Mouse (Mus musculus) MEL (cell line): ENCODE measurements at regions not wholly inside any gene's neighbourhood (a gene's known extent, or its start where the extent isn't known, plus 50 kb on each side); places are given as distances from the start of the nearest gene placed in this dataset.

Source experiments
- DNase-seq: peaks from one replicate; pipeline ENCODE4 v3.0.0; 2011; ENCODE audit warnings: low read depth, low spot score
- H3K27ac ChIP-seq: 2 replicates; pipeline ENCODE4 v1.5.1; 2012; ENCODE audit warnings: low read depth, mild to moderate bottlenecking, control low read depth, low read length, moderate library complexity; ENCODE audit not compliant: control insufficient read depth
- H3K27me3 ChIP-seq, 2 experiments: fragments of 150-350 bp in 1 of 2; sonication (generic) in 1 of 2; 2 replicates each; pipeline ENCODE4 v1.6.1; 2012; ENCODE audit warnings: low read length in 2 of 2, mild to moderate bottlenecking in 2 of 2, improper control_type of control experiment in 1 of 2, moderate library complexity in 1 of 2; ENCODE audit not compliant: insufficient read depth in 2 of 2, control insufficient read depth in 1 of 2
- H3K36me3 ChIP-seq, 2 experiments: 2 replicates each; pipeline ENCODE4 v1.6.1; 2012 to 2014; ENCODE audit warnings: low read length in 2 of 2, improper control_type of control experiment in 1 of 2, inconsistent platforms in 1 of 2, mild to moderate bottlenecking in 1 of 2; ENCODE audit not compliant: insufficient read depth in 2 of 2, control insufficient read depth in 1 of 2
- H3K4me1 ChIP-seq, 2 experiments: fragments of 150-350 bp in 1 of 2; sonication (generic) in 1 of 2; 2 replicates each; pipeline ENCODE4 v1.6.1; 2012; ENCODE audit warnings: low read length in 2 of 2, improper control_type of control experiment in 1 of 2, mild to moderate bottlenecking in 1 of 2; ENCODE audit not compliant: insufficient read depth in 2 of 2, control insufficient read depth in 1 of 2
- H3K4me3 ChIP-seq, 2 experiments: fragments of 150-350 bp in 1 of 2; sonication (generic) in 1 of 2; 2 replicates each; pipeline ENCODE4 v1.5.1; 2012; ENCODE audit warnings: low read depth in 2 of 2, low read length in 2 of 2, mild to moderate bottlenecking in 2 of 2, moderate library complexity in 2 of 2, control low read depth in 1 of 2, improper control_type of control experiment in 1 of 2; ENCODE audit not compliant: control insufficient read depth in 1 of 2, insufficient read depth in 1 of 2
- H3K79me2 ChIP-seq: 2 replicates; pipeline ENCODE4 v1.6.1; 2012; ENCODE audit warnings: mild to moderate bottlenecking, low read length, moderate library complexity; ENCODE audit not compliant: control insufficient read depth, poor library complexity, insufficient read depth
- H3K9ac ChIP-seq: 2 replicates; pipeline ENCODE4 v1.6.1; 2012; ENCODE audit warnings: low read depth, mild to moderate bottlenecking, control low read depth, low read length, moderate library complexity; ENCODE audit not compliant: control insufficient read depth, poor library complexity, severe bottlenecking
- H3K9me3 ChIP-seq: fragments of 150-350 bp; sonication (generic); replicated peaks from 2 replicates; pipeline ENCODE4 v1.6.1; 2012; ENCODE audit warnings: mild to moderate bottlenecking, low read length, improper control_type of control experiment, moderate library complexity; ENCODE audit not compliant: insufficient read depth
- CHD1 ChIP-seq: IDR thresholded peaks from 2 replicates; pipeline ENCODE4 v1.6.1; 2012; ENCODE audit warnings: low read depth, mild to moderate bottlenecking, inconsistent platforms, low read length, improper control_type of control experiment
- CHD2 ChIP-seq: IDR thresholded peaks from 2 replicates; pipeline ENCODE4 v1.6.1; 2011; ENCODE audit warnings: low read length, improper control_type of control experiment
- EP300 ChIP-seq, 2 experiments: IDR thresholded peaks; 2 replicates each; pipeline ENCODE4 v1.6.1; 2011; ENCODE audit warnings: improper control_type of control experiment in 2 of 2, low read length in 2 of 2, low read depth in 1 of 2, mild to moderate bottlenecking in 1 of 2
- GATA1 ChIP-seq: IDR thresholded peaks from 2 replicates; pipeline ENCODE4 v1.6.1; 2011; ENCODE audit warnings: low read depth, low read length, improper control_type of control experiment
- JUND ChIP-seq: IDR thresholded peaks from 2 replicates; pipeline ENCODE4 v1.6.1; 2011; ENCODE audit warnings: low read depth, mild to moderate bottlenecking, improper control_type of control experiment, low read length
- KAT2A ChIP-seq: conservative IDR thresholded peaks from 2 replicates; pipeline ENCODE4 v1.6.1; 2012; ENCODE audit warnings: low read depth, low read length, improper control_type of control experiment, inconsistent platforms
- MEF2A ChIP-seq: IDR thresholded peaks from 2 replicates; pipeline ENCODE4 v1.6.1; 2014; ENCODE audit warnings: low read depth, mild to moderate bottlenecking, inconsistent platforms, low read length, improper control_type of control experiment; ENCODE audit not compliant: poor library complexity, insufficient replicate concordance, severe bottlenecking; ENCODE audit errors: extremely low read depth
- MXI1 ChIP-seq: IDR thresholded peaks from 2 replicates; pipeline ENCODE4 v1.6.1; 2011; ENCODE audit warnings: mild to moderate bottlenecking, low read depth, low read length, improper control_type of control experiment
- MYB ChIP-seq: IDR thresholded peaks from 2 replicates; pipeline ENCODE4 v1.6.1; 2011; ENCODE audit warnings: mild to moderate bottlenecking, low read depth, low read length, improper control_type of control experiment
- NELFE ChIP-seq: IDR thresholded peaks from 2 replicates; pipeline ENCODE4 v1.6.1; 2011; ENCODE audit warnings: low read depth, low read length, improper control_type of control experiment
- POLR2A ChIP-seq, 2 experiments: IDR thresholded peaks; 2 replicates each; pipeline ENCODE4 v1.6.1; 2011 to 2012; ENCODE audit warnings: low read length in 2 of 2, mild to moderate bottlenecking in 2 of 2, control low read depth in 1 of 2, improper control_type of control experiment in 1 of 2, low read depth in 1 of 2, moderate library complexity in 1 of 2; ENCODE audit not compliant: control insufficient read depth in 1 of 2, insufficient read depth in 1 of 2, poor library complexity in 1 of 2
- POLR2AphosphoS2 ChIP-seq: IDR thresholded peaks from 2 replicates; pipeline ENCODE4 v1.6.1; 2011; ENCODE audit warnings: low read length, improper control_type of control experiment
- POLR2AphosphoS5 ChIP-seq: IDR thresholded peaks from 2 replicates; pipeline ENCODE4 v1.6.1; 2012; ENCODE audit warnings: low read depth, borderline replicate concordance, mild to moderate bottlenecking, inconsistent platforms, low read length, moderate library complexity, mixed read lengths
- RAD21 ChIP-seq: IDR thresholded peaks from 2 replicates; pipeline ENCODE4 v1.6.1; 2011; ENCODE audit warnings: mild to moderate bottlenecking, low read depth, low read length, improper control_type of control experiment
- RCOR1 ChIP-seq: IDR thresholded peaks from 2 replicates; pipeline ENCODE4 v1.6.1; 2012; ENCODE audit warnings: low read depth, mild to moderate bottlenecking, inconsistent platforms, low read length, improper control_type of control experiment
- TBP ChIP-seq: IDR thresholded peaks from 2 replicates; pipeline ENCODE4 v1.8.0; 2011; ENCODE audit warnings: low read depth, low read length, improper control_type of control experiment
- ZC3H11A ChIP-seq: IDR thresholded peaks from 2 replicates; pipeline ENCODE4 v1.6.1; 2012; ENCODE audit warnings: low read depth, mild to moderate bottlenecking, inconsistent platforms, low read length, improper control_type of control experiment
- ZKSCAN1 ChIP-seq: IDR thresholded peaks from 2 replicates; pipeline ENCODE4 v1.6.1; 2012; ENCODE audit warnings: low read depth, mild to moderate bottlenecking, inconsistent platforms, low read length, improper control_type of control experiment, moderate library complexity
- ZNF384 ChIP-seq: IDR thresholded peaks from 2 replicates; pipeline ENCODE4 v1.6.1; 2012; ENCODE audit warnings: low read depth, mild to moderate bottlenecking, inconsistent platforms, low read length, improper control_type of control experiment

GRCm38 (mm10) chr13:44408619-44408959, 320.7 kb upstream of the Jarid2 start:
- no peak overlapping the region for H3K9ac ChIP-seq
- DNase-seq, result no peak
- H3K4me1 ChIP-seq, result no peaks in the 10 kb centered on the region
- H3K36me3 ChIP-seq, result no peaks in the 10 kb centered on the region
- H3K9me3 ChIP-seq, result no peaks in the 10 kb centered on the region
- no peaks in the 10 kb centered on the region for H3K79me2 ChIP-seq
- H3K27ac ChIP-seq, result no peak overlapping the region
- H3K27me3 ChIP-seq, result no peaks in the 10 kb centered on the region
- TF ChIP-seq ZNF384, result no peak
- no peak for TF ChIP-seq POLR2AphosphoS2
- TF ChIP-seq RAD21, result no peak
- no peak overlapping the region for H3K4me3 ChIP-seq

DNA sequence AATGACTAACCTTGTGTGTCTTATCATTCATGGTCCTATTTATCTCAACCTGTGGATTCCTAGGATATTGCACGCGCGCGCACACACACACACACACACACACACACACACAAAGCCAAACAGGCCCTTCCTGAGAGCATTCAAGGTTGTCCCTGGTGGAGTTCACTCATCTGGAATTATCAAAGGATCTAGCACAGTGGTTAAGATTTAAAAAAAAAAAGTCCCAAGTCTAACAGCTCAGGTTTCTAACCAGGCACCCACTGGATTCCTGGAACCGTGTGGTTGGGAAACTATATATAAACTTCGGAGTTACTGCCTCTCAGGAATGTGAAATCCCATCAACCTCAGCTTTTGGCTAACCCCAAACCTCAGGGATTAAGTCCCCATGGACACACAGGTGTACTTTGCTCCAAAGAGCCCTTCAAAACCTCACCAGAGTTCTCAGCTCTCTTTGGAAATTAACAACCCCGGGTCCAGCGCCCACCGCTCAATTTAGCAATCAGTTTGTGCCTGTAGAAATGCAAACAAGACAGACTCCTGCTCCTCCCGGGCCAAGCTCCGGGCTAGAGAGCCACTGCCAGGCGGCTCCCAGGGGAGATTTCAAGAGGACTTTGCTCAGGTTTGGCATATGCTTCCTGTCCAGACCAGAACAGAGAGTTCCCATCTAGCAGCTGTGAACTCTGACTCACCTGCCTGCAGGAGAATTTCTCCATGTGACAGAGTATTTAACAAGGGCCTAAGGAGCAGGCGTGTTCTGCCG, 320.1 kb upstream of the Jarid2 start:
- Histone ChIP-seq H3K4me3 (no peak overlapping the region), H3K9ac (no peak overlapping the region), H3K27ac (no peak overlapping the region), H3K36me3 (no peaks in the 10 kb centered on the region), H3K79me2 (no peaks in the 10 kb centered on the region), H3K27me3 (no peaks in the 10 kb centered on the region), H3K9me3 (no peaks in the 10 kb centered on the region), H3K4me1 (no peaks in the 10 kb centered on the region)
- no peak for DNase-seq
- no peak for TF ChIP-seq POLR2AphosphoS5

DNA sequence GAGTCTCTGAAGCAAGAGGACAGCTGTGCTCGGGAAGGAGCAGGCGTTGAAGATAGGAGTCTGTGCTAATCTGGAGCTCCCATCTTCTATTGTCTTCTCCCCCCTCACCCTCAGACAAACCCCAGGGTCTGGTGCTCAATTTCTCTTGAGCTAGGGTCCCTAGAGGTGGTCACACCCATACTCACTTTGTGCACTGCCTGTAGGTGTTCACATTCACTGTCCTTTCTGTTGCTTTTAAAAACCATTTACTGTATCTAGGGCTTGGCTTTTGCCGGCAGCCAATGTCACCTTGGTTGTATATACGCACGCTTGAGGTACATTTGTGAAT, 319.6 kb upstream of the Jarid2 start:
- Histone ChIP-seq H3K36me3 (no peaks in the 10 kb centered on the region), H3K4me3 (no peak overlapping the region), H3K79me2 (no peaks in the 10 kb centered on the region), H3K27me3 (no peaks in the 10 kb centered on the region), H3K27ac (no peak overlapping the region), H3K9ac (no peak overlapping the region), H3K4me1 (no peaks in the 10 kb centered on the region), H3K9me3 (no peaks in the 10 kb centered on the region)
- no peak for TF ChIP-seq KAT2A
- no peak for TF ChIP-seq ZKSCAN1
- no peak for TF ChIP-seq CHD2
- TF ChIP-seq CHD1, result no peak
- DNase-seq, result no peak

DNA sequence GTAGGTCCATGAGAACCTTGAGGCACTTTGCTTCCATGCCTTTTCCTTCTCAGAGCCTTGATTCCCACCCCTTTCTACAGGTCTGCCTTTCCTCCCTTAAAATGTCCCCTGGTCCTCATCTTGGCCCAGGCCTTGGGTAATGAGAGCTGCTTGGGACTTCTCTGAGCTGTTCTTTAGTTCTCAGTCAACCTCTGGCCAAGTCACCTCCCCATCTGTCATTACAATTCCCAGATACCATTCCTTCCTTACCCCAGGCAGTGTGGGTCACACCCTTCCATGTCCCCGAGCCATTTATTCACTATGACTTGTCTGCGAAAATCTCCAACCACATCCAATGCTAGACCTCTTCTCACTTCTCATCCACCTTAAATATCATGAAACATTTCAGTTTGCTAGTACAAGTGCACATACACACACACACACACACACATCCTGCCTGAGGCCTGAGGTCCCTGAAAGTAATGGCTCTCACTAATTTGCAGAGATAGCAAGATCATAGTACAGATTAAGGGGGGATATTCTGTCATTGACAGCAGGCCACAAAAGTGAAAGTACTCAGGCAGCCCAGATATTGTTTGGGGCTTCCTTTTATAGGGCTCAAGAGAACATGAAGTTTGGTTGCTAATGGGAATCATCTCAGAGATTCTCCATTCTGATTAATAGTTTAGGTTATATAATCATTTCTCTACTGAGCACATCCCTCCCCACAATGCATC, 317.3 kb upstream of the Jarid2 start:
- DNase-seq, result no peak
- Histone ChIP-seq H3K27ac (no peak overlapping the region), H3K4me1 (no peaks in the 10 kb centered on the region), H3K79me2 (no peaks in the 10 kb centered on the region), H3K27me3 (no peaks in the 10 kb centered on the region), H3K9me3 (no peaks in the 10 kb centered on the region), H3K36me3 (no peaks in the 10 kb centered on the region), H3K4me3 (no peak overlapping the region), H3K9ac (no peak overlapping the region)
- TF ChIP-seq ZC3H11A (no peak), GATA1 (no peak), JUND (no peak), MYB (no peak), NELFE (no peak), EP300 (IDR thresholded peaks at IDR 0.05; ENCODE audit: low read depth in 1 of 2, low read length in 2 of 2) (no peak), RCOR1 (no peak), TBP (no peak), MEF2A (no peak), POLR2A (IDR thresholded peaks at IDR 0.05; ENCODE audit: control insufficient read depth in 1 of 2, insufficient read depth in 1 of 2, low read depth in 1 of 2, low read length in 2 of 2, poor library complexity in 1 of 2) (no peak), MXI1 (no peak)
